Mouse (Mus musculus) kidney, adult 2 months (tissue): Measurements from ENCODE around the gene Hist1h4n.

Experiments used
- CTCF ChIP-seq: fragments of 200-500 bp; conservative IDR thresholded peaks from 2 replicates; pipeline ENCODE4 v1.5.1; 2011; ENCODE audit warnings: low read depth, mild to moderate bottlenecking, control low read depth, low read length, moderate library complexity, mixed read lengths; ENCODE audit not compliant: insufficient read depth, insufficient read length
- POLR2A ChIP-seq: fragments of 200-500 bp; IDR thresholded peaks from one replicate; pipeline ENCODE4 v1.6.1; 2011; ENCODE audit warnings: low read depth, low read length, control low read depth

- TF ChIP-seq POLR2A (no peak), CTCF (no peak)
These were observed 48.8 kb downstream of the Hist1h4n start, which contains the start of gene Hist1h3i for GRCm38 (mm10) chr13:21783255-21783617.
